Mouse (Mus musculus): ENCODE measurements around the gene Mctp1.
"Not testable (repeated sequence)": the region's sequence is repeated elsewhere in the genome, so short reads cannot be mapped to it uniquely, and the experiment has no call there.

The Mctp1 gene

DNA sequence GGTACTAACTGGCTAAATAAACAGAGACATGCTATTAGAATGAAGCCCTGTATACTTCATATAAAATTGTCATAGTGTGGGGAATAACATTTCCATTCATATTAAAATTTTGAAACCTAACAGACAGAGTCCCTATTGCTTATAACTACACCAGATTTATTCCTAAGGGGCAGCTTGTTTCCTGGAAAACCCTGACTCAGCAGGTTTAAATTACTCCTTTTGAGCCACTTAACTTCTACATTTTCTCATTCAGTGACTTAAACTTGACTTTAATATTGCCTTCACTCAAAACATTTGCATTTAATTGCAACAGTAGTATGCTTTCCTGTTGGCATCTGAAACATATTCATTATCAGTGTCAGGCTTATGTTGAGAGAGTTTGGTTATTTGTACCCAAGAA lies 583.3 kb downstream of the Mctp1 start:
- DNase-seq (ENCODE audit: low spot score) = no peak

DNA sequence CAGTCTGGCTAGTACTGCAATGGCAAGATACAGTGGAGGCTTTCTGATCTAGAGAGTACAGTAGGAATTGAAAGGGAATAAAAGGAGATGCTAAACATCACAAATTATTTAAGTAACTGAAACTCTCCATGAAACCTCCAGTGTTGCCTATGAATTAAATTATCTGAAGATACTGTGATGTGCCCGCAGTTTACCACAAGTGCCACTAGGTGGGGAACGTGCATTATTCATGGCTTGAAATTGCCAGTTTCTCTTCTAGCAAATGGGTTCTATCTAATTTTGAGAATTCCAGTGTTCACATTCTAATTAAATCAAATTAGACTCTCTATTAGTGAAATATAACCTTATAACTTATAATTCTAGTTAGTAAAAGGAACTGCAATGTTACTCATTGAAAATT lies 585.1 kb downstream of the Mctp1 start:
- no peak for DNase-seq (ENCODE audit: low spot score)

DNA sequence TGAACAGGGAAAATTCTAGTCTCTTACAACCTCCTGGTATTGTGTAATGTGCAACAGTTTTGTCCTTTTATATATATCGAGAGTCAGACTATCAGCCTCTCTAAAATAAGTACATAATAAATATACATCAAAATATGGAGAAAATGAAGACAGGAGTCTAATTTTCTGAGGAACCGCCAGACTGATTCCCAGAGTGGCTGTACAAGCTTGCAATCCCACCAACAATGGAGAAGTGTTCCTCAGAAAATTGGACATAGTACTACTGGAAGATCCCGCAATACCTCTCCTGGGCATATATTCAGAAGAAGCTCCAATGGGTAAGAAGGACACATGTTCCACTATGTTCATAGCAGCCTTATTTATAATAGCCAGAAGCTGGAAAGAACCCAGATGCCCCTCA lies 586.7 kb downstream of the Mctp1 start:
- DNase-seq (ENCODE audit: low spot score) = not testable (repeated sequence)

GRCm38 (mm10) chr13:77002628-77003027 lies 618.3 kb downstream of the Mctp1 start:
- no peak for DNase-seq (ENCODE audit: low spot score)

DNA sequence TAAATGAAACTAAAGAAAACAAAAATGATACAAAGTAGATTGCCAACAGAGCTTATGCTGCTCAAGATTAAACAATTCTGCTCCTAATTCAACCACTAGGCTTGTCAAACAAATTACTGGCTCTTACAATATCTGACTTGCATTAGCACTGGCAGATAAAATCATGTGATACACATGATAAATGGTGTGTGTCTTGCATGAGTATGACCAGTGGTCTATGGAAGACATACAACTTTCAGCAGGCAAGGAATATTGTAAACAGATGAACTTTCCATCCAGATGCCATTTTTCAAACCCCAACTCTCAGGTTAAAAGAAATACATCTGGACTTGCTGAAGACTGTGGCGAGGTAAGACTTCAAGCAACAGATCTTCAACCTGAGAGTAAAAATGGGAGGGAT lies 619.3 kb downstream of the Mctp1 start:
- no peak for DNase-seq (ENCODE audit: low spot score)

DNA sequence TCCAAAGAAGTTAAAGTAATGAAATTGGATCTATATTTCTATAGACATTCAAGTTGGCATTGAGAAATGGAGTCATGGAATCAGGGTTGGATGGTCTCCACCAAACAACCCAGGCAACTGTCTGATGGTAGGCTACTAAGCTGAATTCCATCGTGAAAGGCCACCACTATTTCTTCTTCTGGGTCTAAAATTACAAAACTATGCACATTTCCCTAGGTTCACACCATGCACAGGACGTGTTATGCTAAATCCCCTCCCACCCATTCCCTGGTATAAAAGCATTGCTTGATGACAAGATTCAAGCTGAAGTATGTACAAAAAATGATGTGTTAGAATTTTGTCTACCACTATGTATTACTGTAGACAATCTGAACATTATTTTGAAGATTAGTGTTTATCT lies 634.5 kb downstream of the Mctp1 start:
- no peak for DNase-seq (ENCODE audit: low spot score)

DNA sequence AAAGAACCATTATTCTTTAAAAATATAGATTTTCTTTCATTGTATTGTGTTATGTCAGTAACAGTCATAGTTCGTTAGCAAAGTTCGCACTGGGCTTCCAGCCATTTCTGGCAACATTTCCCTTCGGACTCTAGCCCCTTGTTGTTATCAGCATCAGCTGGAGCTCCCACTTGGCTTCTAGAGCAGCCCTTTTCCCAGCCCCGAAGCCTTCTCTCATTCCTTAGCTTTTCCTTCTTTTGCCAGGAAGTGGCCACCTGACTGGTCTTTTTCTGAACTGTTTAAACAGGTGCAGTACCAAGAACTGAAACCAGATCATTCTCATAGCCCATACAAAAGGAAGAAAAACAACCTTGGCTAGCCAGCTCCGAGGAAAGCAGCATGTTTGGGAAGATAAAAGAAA lies 645.3 kb downstream of the Mctp1 start:
- no peak for DNase-seq (ENCODE audit: low spot score)

DNA sequence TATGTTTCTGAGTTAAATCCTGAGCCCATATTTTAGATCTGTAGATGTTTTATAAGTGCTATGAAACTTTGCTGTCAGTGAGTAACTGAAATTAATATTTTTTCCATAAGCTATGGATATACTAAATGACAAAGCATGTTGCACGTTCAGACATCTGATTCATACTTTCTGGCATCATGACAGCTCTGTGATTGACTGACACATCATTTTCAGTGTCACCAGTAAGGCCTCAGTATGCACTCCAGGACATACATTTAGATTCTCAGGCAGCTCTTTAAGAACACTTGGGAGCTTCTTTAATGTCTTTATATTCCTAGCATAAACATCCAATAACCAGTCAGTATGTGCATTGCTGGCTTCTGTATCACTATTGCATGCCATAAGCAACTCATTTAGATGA lies 659.0 kb downstream of the Mctp1 start:
- DNase-seq (ENCODE audit: low spot score) = no peak

- DNase-seq (ENCODE audit: low spot score) = no peak
These were observed 661.0 kb downstream of the Mctp1 start for GRCm38 (mm10) chr13:77045375-77045774.

DNA sequence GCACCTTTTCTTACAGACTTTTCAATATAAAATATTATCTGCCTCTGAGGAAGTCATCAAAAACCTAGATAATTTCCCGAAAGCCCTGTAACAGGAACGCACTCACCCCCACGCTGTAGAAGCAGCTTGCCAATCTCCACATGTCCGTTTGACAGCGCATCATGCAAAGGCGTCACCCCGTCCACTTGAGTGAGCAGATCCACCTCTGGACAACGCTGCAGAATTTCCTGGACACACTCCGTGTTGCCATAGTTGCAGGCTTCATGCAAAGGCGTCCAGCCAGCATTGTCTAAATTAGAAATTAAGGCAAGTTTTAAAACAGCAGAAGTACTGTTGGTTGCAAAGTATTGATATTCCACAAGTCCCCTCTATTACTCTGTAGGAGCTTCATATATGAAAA lies 662.1 kb downstream of the Mctp1 start:
- DNase-seq (ENCODE audit: low spot score) = no peak

- DNase-seq (ENCODE audit: low spot score) = no peak
These were observed 663.0 kb downstream of the Mctp1 start for GRCm38 (mm10) chr13:77047179-77047931.

- no peak for DNase-seq (ENCODE audit: low spot score)
These were observed 664.1 kb downstream of the Mctp1 start for GRCm38 (mm10) chr13:77048461-77048860.

- no peak for DNase-seq (ENCODE audit: low spot score)
These were observed 665.4 kb downstream of the Mctp1 start for GRCm38 (mm10) chr13:77049736-77050135.

DNA sequence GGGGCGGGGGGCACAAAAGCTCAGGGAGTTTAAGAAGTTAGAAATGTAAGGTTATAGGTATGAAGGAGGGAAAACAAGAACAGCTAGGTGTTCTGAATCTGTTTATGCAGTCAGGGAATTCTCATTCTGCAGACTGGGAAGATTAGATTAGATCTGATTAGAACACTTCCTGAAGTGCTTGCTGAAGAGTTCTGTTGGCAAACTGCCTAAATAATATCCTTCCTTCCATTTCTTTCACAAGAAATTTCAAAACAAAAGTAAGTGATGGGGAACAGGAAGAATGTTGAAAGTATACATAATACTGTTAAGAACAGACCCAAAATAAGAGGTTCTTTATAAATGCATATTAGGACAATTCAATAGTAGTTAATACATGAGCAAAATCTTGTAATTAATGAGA lies 678.9 kb downstream of the Mctp1 start:
- no peak for DNase-seq (ENCODE audit: low spot score)

GRCm38 (mm10) chr13:77068847-77069246 lies 684.5 kb downstream of the Mctp1 start:
- DNase-seq (ENCODE audit: low spot score) = no peak

DNA sequence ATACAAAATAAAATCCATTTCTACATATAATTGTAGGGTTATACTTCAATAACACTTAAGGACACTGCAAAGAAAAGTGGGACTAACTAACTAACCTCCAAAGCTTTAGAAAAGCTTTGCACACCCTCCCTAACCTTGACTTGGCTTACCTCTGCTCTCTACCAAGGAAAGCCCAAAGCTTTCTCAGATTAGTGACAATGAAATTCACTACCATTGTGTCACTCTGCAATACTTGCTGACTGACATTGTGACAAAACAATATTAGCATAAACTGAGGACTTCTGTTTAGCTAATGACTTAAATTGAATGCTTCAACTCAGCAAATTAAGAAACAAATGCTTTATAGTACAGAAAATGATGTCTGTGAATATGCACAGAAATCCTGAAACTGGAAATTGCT lies 687.7 kb downstream of the Mctp1 start:
- no peak for DNase-seq (ENCODE audit: low spot score)

All from urinary bladder, postnatal 10 days (tissue).